Mouse (Mus musculus): ENCODE data around the gene Gm49366. TPM values are rescaled to one million over a fixed set of nuclear protein-coding genes. Genes with fewer than 3 reads are reported as not detected.
"Not testable (repeated sequence)": the region's sequence is repeated elsewhere in the genome, so short reads cannot be mapped to it uniquely, and the experiment has no call there.

Gene Gm49366
- not detected for polyA plus RNA-seq (2012; fragmentation: generic; extraction: Trizol)

DNA sequence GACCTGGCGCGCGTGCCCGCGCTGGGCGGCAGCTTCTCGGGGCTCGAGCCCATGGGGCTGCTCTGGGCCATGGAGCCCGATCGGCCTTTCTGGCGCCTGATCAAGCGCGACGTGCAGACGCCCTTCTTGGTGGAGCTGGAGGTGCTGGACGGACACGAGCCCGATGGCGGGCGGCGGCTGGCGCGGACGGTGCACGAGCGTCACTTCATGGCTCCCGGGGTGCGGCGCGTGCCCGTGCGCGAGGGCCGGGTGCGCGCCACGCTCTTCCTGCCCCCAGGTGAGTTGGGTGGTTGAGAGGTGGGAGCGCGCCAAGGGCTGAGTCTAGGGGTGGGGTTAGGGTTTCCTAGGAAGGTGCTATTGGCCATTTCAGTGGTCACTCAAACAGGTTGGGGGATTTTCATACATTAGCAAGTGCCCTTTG lies at the start of gene Gm49366:
Gm49366 (plus strand) TSS at position 245 of the 421 bp plus-strand sequence.
- not testable (repeated sequence) for H3K79me2 ChIP-seq (ENCODE audit: control insufficient read depth, insufficient read depth); H3ac ChIP-seq (ENCODE audit: control insufficient read depth, insufficient read length); H3K4me2 ChIP-seq (ENCODE audit: low read depth); H3K4me3 ChIP-seq; H3K36me3 ChIP-seq (ENCODE audit: control insufficient read depth, insufficient read depth); H3K27me3 ChIP-seq (ENCODE audit: control insufficient read depth, insufficient read depth, insufficient read length)

- no peak for TF ChIP-seq CEBPB (IDR thresholded peaks at IDR 0.05; ENCODE audit: insufficient read depth, poor library complexity, severe bottlenecking)
- no peak for TF ChIP-seq E2F4 (IDR thresholded peaks at IDR 0.05; ENCODE audit: insufficient read depth)
- no peak for TF ChIP-seq USF1 (IDR thresholded peaks at IDR 0.05; ENCODE audit: low read depth)
- TF ChIP-seq SRF (IDR thresholded peaks at IDR 0.05; ENCODE audit: control insufficient read depth, insufficient read length, low read depth) = no peak
- H3K4me2 ChIP-seq (ENCODE audit: low read depth) = peak overlapping the region; percentile 71
Observed at GRCm38 (mm10) chr12:83989378-83989777, 49.4 kb upstream of the Gm49366 start.

DNA sequence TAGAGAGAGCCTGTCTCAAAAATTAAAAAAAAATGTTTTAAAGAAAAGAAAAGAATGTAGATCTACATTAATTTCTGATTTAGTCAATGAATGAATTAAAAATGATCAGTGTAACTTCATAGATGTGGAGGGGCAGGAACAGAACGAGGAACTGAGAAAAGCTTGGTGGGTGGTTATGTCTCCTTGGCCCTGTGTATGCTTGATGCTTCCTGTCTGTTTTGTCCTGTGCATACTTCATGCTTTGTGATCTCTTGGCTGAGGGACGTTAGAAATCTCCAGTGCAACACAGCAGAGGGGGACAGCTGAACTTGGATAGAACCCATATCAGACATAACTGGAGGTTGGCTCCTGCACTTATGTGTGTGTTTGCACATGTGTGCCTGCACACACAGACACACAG lies 41.5 kb upstream of the Gm49366 start:
- no peak for TF ChIP-seq MAX (IDR thresholded peaks at IDR 0.05; ENCODE audit: low read depth)
- no peak for TF ChIP-seq POLR2AphosphoS2 (IDR thresholded peaks at IDR 0.05; ENCODE audit: insufficient read length, low read depth)
- TF ChIP-seq REST (IDR thresholded peaks at IDR 0.05; ENCODE audit: insufficient read depth, insufficient read length) = no peak
- no peak for TF ChIP-seq MYOD1 (IDR thresholded peaks at IDR 0.05; ENCODE audit: control insufficient read depth in 1 of 3, insufficient read length in 2 of 3, low read depth in 2 of 3)
- TF ChIP-seq SRF (IDR thresholded peaks at IDR 0.05; ENCODE audit: control insufficient read depth, insufficient read length, low read depth) = no peak
- no peak for TF ChIP-seq MYOG (IDR thresholded peaks at IDR 0.05; ENCODE audit: control insufficient read depth in 1 of 3, insufficient read depth in 1 of 3, insufficient read length in 2 of 3, low read depth in 2 of 3)
- no peak for TF ChIP-seq CEBPB (IDR thresholded peaks at IDR 0.05; ENCODE audit: insufficient read depth, poor library complexity, severe bottlenecking)
- TF ChIP-seq TCF3 (IDR thresholded peaks at IDR 0.05; ENCODE audit: insufficient read length, low read depth) = no peak
- no peak for TF ChIP-seq TCF12 (IDR thresholded peaks at IDR 0.05; ENCODE audit: insufficient read depth, poor library complexity, severe bottlenecking)
- no peak for TF ChIP-seq POLR2A (IDR thresholded peaks at IDR 0.05; ENCODE audit: insufficient read length, low read depth)
- TF ChIP-seq E2F4 (IDR thresholded peaks at IDR 0.05; ENCODE audit: insufficient read depth) = no peak
- no peak for TF ChIP-seq USF1 (IDR thresholded peaks at IDR 0.05; ENCODE audit: low read depth)
- no peak overlapping the region for H3K4me2 ChIP-seq (ENCODE audit: low read depth)
- H3K79me2 ChIP-seq (ENCODE audit: control insufficient read depth, insufficient read depth) = no peaks in the 10 kb centered on the region
- H3K27me3 ChIP-seq (ENCODE audit: control insufficient read depth, insufficient read depth, insufficient read length) = no peaks in the 10 kb centered on the region
- H3K4me3 ChIP-seq = no peak overlapping the region
- no peak overlapping the region for H3ac ChIP-seq (ENCODE audit: control insufficient read depth, insufficient read length)
- peaks cover 13% of the 10 kb centered on the region for H3K36me3 ChIP-seq (ENCODE audit: control insufficient read depth, insufficient read depth)

More at GRCm38 (mm10) chr12:83989378-83989777, 49.4 kb upstream of the Gm49366 start:
- Histone ChIP-seq H3K79me2 (ENCODE audit: control insufficient read depth, insufficient read depth) (peaks cover 15% of the 10 kb centered on the region), H3K36me3 (ENCODE audit: control insufficient read depth, insufficient read depth) (peaks cover 18% of the 10 kb centered on the region), H3ac (ENCODE audit: control insufficient read depth, insufficient read length) (no peak overlapping the region), H3K27me3 (ENCODE audit: control insufficient read depth, insufficient read depth, insufficient read length) (no peaks in the 10 kb centered on the region), H3K4me3 (peak overlapping the region; percentile 89)

- H3ac ChIP-seq (ENCODE audit: control insufficient read depth, insufficient read length) = no peak overlapping the region
- TF ChIP-seq POLR2A (IDR thresholded peaks at IDR 0.05; ENCODE audit: insufficient read length, low read depth) (no peak), MYOD1 (IDR thresholded peaks at IDR 0.05; ENCODE audit: control insufficient read depth in 1 of 3, insufficient read length in 2 of 3, low read depth in 2 of 3) (peak in 1 of 3 experiments; percentile 11)
- H3K79me2 ChIP-seq (ENCODE audit: control insufficient read depth, insufficient read depth) = no peaks in the 10 kb centered on the region
- H3K4me3 ChIP-seq = no peak overlapping the region
- H3K4me2 ChIP-seq (ENCODE audit: low read depth) = no peak overlapping the region
- peaks cover 6% of the 10 kb centered on the region for H3K36me3 ChIP-seq (ENCODE audit: control insufficient read depth, insufficient read depth)
- H3K27me3 ChIP-seq (ENCODE audit: control insufficient read depth, insufficient read depth, insufficient read length) = no peaks in the 10 kb centered on the region
Observed at GRCm38 (mm10) chr12:83998341-83999107, 40.2 kb upstream of the Gm49366 start.

- H3K27me3 ChIP-seq (ENCODE audit: control insufficient read depth, insufficient read depth, insufficient read length); H3K36me3 ChIP-seq (ENCODE audit: control insufficient read depth, insufficient read depth); H3K79me2 ChIP-seq (ENCODE audit: control insufficient read depth, insufficient read depth); H3K4me3 ChIP-seq; H3K4me2 ChIP-seq (ENCODE audit: low read depth); H3ac ChIP-seq (ENCODE audit: control insufficient read depth, insufficient read length): not testable (repeated sequence)
Observed at GRCm38 (mm10) chr12:83999237-83999636, 39.5 kb upstream of the Gm49366 start.

GRCm38 (mm10) chr12:84000418-84000817 lies 38.3 kb upstream of the Gm49366 start:
- Histone ChIP-seq H3K4me3 (no peak overlapping the region), H3K36me3 (ENCODE audit: control insufficient read depth, insufficient read depth) (no peaks in the 10 kb centered on the region), H3K79me2 (ENCODE audit: control insufficient read depth, insufficient read depth) (no peaks in the 10 kb centered on the region), H3K4me2 (ENCODE audit: low read depth) (no peak overlapping the region), H3ac (ENCODE audit: control insufficient read depth, insufficient read length) (no peak overlapping the region), H3K27me3 (ENCODE audit: control insufficient read depth, insufficient read depth, insufficient read length) (no peaks in the 10 kb centered on the region)
- no peak for TF ChIP-seq MYOD1 (IDR thresholded peaks at IDR 0.05; ENCODE audit: control insufficient read depth in 1 of 3, insufficient read length in 2 of 3, low read depth in 2 of 3)
- no peak for TF ChIP-seq CEBPB (IDR thresholded peaks at IDR 0.05; ENCODE audit: insufficient read depth, poor library complexity, severe bottlenecking)
- no peak for TF ChIP-seq USF1 (IDR thresholded peaks at IDR 0.05; ENCODE audit: low read depth)
- no peak for TF ChIP-seq MAX (IDR thresholded peaks at IDR 0.05; ENCODE audit: low read depth)
- TF ChIP-seq TCF12 (IDR thresholded peaks at IDR 0.05; ENCODE audit: insufficient read depth, poor library complexity, severe bottlenecking) = no peak
- TF ChIP-seq REST (IDR thresholded peaks at IDR 0.05; ENCODE audit: insufficient read depth, insufficient read length) = no peak

Measured in myocyte (in vitro differentiated cells).